Mouse (Mus musculus): ENCODE results near the gene Klf15. TPM values are rescaled to one million over a fixed set of nuclear protein-coding genes. Genes with fewer than 3 reads are reported as not detected.
A peak's percentile ranks its signal among the peaks of the same experiment; 100 is the strongest.

Gene Klf15
- polyA plus RNA-seq, 1 experiment from 2014 or later, result 18.4 TPM

- Histone ChIP-seq H3K36me3 (replicated peaks) (no peaks in the 10 kb centered on the region), H3K9ac (no peak overlapping the region), H3K4me1 (replicated peaks) (peaks cover 22% of the 10 kb centered on the region), H3K4me3 (replicated peaks) (no peak overlapping the region), H3K27me3 (no peaks in the 10 kb centered on the region), H3K27ac (replicated peaks) (no peak overlapping the region), H3K4me2 (no peak overlapping the region), H3K9me3 (replicated peaks) (no peaks in the 10 kb centered on the region)
- WGBS (ENCODE audit: insufficient replicate concordance), result 43% methylated on average over 6 of the region's 6 CpGs
- peak; percentile 57 for ATAC-seq (ENCODE audit: insufficient read depth)
These were observed 46.7 kb downstream of the Klf15 start for GRCm38 (mm10) chr6:90509085-90509484.

- H3K9ac ChIP-seq, result no peak overlapping the region
- H3K4me1 ChIP-seq (replicated peaks), result peaks cover 17% of the 10 kb centered on the region
- no peak overlapping the region for H3K4me2 ChIP-seq
- no peak overlapping the region for H3K4me3 ChIP-seq (replicated peaks)
- H3K27ac ChIP-seq (replicated peaks), result no peak overlapping the region
- H3K9me3 ChIP-seq (replicated peaks), result no peaks in the 10 kb centered on the region
- no peaks in the 10 kb centered on the region for H3K27me3 ChIP-seq
- ATAC-seq (ENCODE audit: insufficient read depth), result no peak
- 61% methylated on average over 5 of the region's 5 CpGs for WGBS (ENCODE audit: insufficient replicate concordance)
- H3K36me3 ChIP-seq (replicated peaks), result no peaks in the 10 kb centered on the region
These were observed 50.0 kb downstream of the Klf15 start for GRCm38 (mm10) chr6:90512416-90512815.

- no peaks in the 10 kb centered on the region for H3K27me3 ChIP-seq
- no peak overlapping the region for H3K27ac ChIP-seq (replicated peaks)
- no peaks in the 10 kb centered on the region for H3K36me3 ChIP-seq (replicated peaks)
- H3K9ac ChIP-seq, result no peak overlapping the region
- no peaks in the 10 kb centered on the region for H3K9me3 ChIP-seq (replicated peaks)
- H3K4me3 ChIP-seq (replicated peaks), result no peak overlapping the region
- no peak overlapping the region for H3K4me2 ChIP-seq
- 46% methylated on average over 5 of the region's 5 CpGs for WGBS (ENCODE audit: insufficient replicate concordance)
- no peak for ATAC-seq (ENCODE audit: insufficient read depth)
- H3K4me1 ChIP-seq (replicated peaks), result peaks cover 12% of the 10 kb centered on the region; the same call in 1 of the 2 replicates
These were observed 50.9 kb downstream of the Klf15 start for GRCm38 (mm10) chr6:90513074-90513856.

- Histone ChIP-seq H3K9me3 (replicated peaks) (no peaks in the 10 kb centered on the region), H3K9ac (no peak overlapping the region), H3K27me3 (no peaks in the 10 kb centered on the region), H3K4me3 (replicated peaks) (no peak overlapping the region), H3K36me3 (replicated peaks) (no peaks in the 10 kb centered on the region), H3K4me2 (no peak overlapping the region), H3K4me1 (replicated peaks) (0 out of 2 replicates have a peak, but pooled peaks cover 4% of the 10 kb centered on the region), H3K27ac (replicated peaks) (peak overlapping the region; percentile 69)
- peak; percentile 73 for ATAC-seq (ENCODE audit: insufficient read depth)
These were observed 52.0 kb downstream of the Klf15 start for GRCm38 (mm10) chr6:90514369-90514768.

- H3K9ac ChIP-seq, result no peak overlapping the region
- ATAC-seq (ENCODE audit: insufficient read depth), result peak; percentile 75
- 0 out of 2 replicates have a peak, but pooled peaks cover 4% of the 10 kb centered on the region for H3K4me1 ChIP-seq (replicated peaks)
- H3K9me3 ChIP-seq (replicated peaks), result no peaks in the 10 kb centered on the region
- H3K4me3 ChIP-seq (replicated peaks), result no peak overlapping the region
- no peaks in the 10 kb centered on the region for H3K27me3 ChIP-seq
- H3K27ac ChIP-seq (replicated peaks), result peak overlapping the region; percentile 69
- H3K4me2 ChIP-seq, result no peak overlapping the region
- H3K36me3 ChIP-seq (replicated peaks), result no peaks in the 10 kb centered on the region
- WGBS (ENCODE audit: insufficient replicate concordance), result 36% methylated on average over 4 of the region's 4 CpGs
These were observed 52.6 kb downstream of the Klf15 start for GRCm38 (mm10) chr6:90514883-90515405.

GRCm38 (mm10) chr6:90518892-90519291, 56.5 kb downstream of the Klf15 start:
- Histone ChIP-seq H3K4me1 (replicated peaks) (0 out of 2 replicates have a peak, but pooled peaks cover 4% of the 10 kb centered on the region), H3K4me2 (no peak overlapping the region), H3K9ac (no peak overlapping the region), H3K4me3 (replicated peaks) (no peak overlapping the region), H3K27ac (replicated peaks) (no peak overlapping the region), H3K9me3 (replicated peaks) (no peaks in the 10 kb centered on the region), H3K36me3 (replicated peaks) (no peaks in the 10 kb centered on the region), H3K27me3 (no peaks in the 10 kb centered on the region)
- no peak for ATAC-seq (ENCODE audit: insufficient read depth)
- WGBS (ENCODE audit: insufficient replicate concordance), result 30% methylated on average over 3 of the region's 3 CpGs

GRCm38 (mm10) chr6:90519375-90519774, 57.0 kb downstream of the Klf15 start:
- no peak overlapping the region for H3K4me2 ChIP-seq
- WGBS (ENCODE audit: insufficient replicate concordance), result 34% methylated on average over 5 of the region's 5 CpGs
- no peak overlapping the region for H3K27ac ChIP-seq (replicated peaks)
- H3K4me1 ChIP-seq (replicated peaks), result 0 out of 2 replicates have a peak, but pooled peaks cover under 1% of the 10 kb centered on the region
- no peak for ATAC-seq (ENCODE audit: insufficient read depth)
- H3K9ac ChIP-seq, result no peak overlapping the region
- no peak overlapping the region for H3K4me3 ChIP-seq (replicated peaks)
- H3K27me3 ChIP-seq, result no peaks in the 10 kb centered on the region
- H3K36me3 ChIP-seq (replicated peaks), result no peaks in the 10 kb centered on the region
- no peaks in the 10 kb centered on the region for H3K9me3 ChIP-seq (replicated peaks)

Other genes starting within 250 kb of the Klf15 start
- not detected in 2 replicates for gene Vmn1r53, start 238.1 kb upstream of the Klf15 start, polyA plus RNA-seq (2015; fragmentation: Nextera tagmentation; extraction: Ambion mirVana)
- not detected in 2 replicates for gene Vmn1r54, start 216.3 kb upstream of the Klf15 start, polyA plus RNA-seq (2015; fragmentation: Nextera tagmentation; extraction: Ambion mirVana)
- 0.10 TPM in 1 of 2 replicates, not detected in the other for gene BC048671, start 161.4 kb upstream of the Klf15 start, polyA plus RNA-seq (2015; fragmentation: Nextera tagmentation; extraction: Ambion mirVana)
- 13.9 and 15.1 TPM in 2 replicates for gene Chst13, start 137.4 kb upstream of the Klf15 start, polyA plus RNA-seq (2015; fragmentation: Nextera tagmentation; extraction: Ambion mirVana)
- 23.2 and 28.9 TPM in 2 replicates for gene Uroc1, start 129.3 kb upstream of the Klf15 start, polyA plus RNA-seq (2015; fragmentation: Nextera tagmentation; extraction: Ambion mirVana)
- 2.9 and 3.0 TPM in 2 replicates for gene Zxdc, start 93.1 kb upstream of the Klf15 start, polyA plus RNA-seq (2015; fragmentation: Nextera tagmentation; extraction: Ambion mirVana)
- 0.08 TPM in 1 of 2 replicates, not detected in the other for gene Cfap100, start 33.8 kb upstream of the Klf15 start, polyA plus RNA-seq (2015; fragmentation: Nextera tagmentation; extraction: Ambion mirVana)
- 32.1 and 39.0 TPM in 2 replicates for gene Aldh1l1, start 23.9 kb downstream of the Klf15 start, polyA plus RNA-seq (2015; fragmentation: Nextera tagmentation; extraction: Ambion mirVana)
- gene Slc41a3, start 142.1 kb downstream of the Klf15 start, polyA plus RNA-seq (2015; fragmentation: Nextera tagmentation; extraction: Ambion mirVana), result 41.3 and 46.3 TPM in 2 replicates